Mouse (Mus musculus) layer of hippocampus, adult 9-10 months (tissue): Measurements from ENCODE around the gene Slc45a3.

ENCODE experiments used
- DNase-seq: peaks from one replicate; pipeline ENCODE4 v3.0.0; 2022; ENCODE audit warnings: low spot score

Slc45a3 gene

DNA sequence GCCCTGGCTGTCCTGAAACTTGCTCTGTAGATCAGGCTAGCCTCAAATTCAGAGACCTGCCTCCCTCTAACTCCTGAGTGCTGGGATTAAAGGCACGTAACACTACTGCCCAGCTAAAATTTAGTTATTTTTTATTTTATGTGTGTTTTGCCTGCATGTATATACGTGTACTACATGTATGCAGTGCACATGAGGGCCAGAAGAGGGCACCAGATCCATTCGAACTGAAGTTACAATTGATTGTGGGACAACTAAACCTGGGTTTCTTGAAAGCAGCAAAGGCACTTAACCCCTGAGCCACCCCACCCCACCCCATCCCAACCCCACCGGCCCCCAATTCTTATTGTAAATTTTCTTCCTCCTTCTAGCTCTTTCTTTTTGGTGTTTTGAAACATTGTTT, 32.3 kb downstream of the Slc45a3 start:
- no peak for DNase-seq

DNA sequence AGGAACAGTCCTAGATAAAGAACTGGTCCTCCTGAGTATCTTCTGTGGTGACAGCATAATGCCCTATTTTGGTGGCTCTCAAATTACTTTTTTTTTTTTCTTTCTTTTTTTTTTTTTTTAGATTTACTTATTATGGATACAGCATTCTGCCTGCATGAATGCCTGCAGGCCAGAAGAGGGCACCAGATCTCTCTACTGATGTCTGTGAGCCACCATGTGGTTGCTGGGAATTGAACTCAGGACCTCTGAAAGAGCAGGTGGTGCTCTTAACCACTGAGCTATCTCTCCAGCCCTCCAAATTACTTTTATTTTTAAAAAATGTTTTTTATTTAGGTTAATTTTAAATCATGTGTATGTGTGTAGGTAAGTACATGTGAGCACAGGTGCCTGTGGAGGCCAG, 37.7 kb downstream of the Slc45a3 start:
- no peak for DNase-seq

DNA sequence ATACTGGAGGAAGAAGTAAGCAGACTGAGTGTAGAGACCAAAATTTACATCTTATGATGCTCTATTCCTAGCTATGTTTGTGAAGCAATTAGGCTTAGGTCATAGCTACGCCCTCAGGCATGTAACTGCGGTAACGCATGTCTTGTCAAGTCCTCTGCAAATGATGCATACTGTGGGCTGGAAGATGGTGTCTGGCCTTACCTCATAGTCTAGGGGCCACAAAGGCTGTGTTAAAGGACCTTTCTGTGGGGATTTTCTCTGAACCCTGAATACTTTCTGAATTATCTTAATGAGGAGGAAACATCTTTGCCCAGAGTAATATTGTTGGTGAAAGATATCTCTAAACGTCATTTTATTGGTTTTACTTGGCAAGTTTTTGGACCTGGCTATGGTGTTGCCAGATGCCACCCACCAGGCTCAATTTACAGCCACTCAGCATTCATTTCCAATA, 39.1 kb downstream of the Slc45a3 start:
- no peak for DNase-seq

DNA sequence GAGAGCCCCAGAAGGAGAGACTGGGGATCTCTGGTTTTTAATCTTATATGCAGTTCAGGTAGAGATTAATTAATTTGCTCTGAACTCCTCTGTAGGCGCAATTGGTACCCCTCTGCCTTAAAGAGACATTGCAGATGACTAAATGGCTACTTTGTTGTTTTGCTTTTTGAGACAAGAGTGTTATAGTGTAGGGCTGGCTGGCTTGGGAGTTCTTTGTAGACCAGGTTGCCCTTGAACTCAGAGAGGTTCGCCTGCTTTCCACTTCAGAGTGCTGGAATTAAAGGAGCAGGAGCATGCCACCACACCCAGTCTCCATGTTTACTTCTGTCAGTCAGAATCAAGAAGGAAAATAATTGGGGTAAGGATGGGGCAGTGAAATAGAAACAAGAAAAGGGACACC, 40.3 kb downstream of the Slc45a3 start:
- DNase-seq: no peak

DNA sequence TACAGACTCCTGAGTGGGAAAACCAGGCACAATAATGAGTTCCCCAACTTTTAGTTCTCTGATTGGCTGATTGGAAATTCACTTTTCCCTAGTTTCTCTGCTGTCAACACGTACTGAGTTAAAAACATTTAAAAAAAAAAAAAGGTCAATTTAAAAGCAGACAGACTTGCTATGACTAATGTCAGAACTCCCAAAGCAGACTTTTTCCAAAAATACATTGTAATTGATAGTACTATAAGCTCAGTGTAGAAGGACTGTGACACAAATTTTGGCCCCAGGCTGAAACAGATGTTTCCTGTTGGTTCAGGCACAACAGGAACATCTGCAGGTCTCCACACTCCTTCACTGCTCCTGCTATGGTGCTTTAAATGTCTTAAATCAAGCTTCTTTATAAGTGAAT, 41.0 kb downstream of the Slc45a3 start:
- DNase-seq: no peak

DNA sequence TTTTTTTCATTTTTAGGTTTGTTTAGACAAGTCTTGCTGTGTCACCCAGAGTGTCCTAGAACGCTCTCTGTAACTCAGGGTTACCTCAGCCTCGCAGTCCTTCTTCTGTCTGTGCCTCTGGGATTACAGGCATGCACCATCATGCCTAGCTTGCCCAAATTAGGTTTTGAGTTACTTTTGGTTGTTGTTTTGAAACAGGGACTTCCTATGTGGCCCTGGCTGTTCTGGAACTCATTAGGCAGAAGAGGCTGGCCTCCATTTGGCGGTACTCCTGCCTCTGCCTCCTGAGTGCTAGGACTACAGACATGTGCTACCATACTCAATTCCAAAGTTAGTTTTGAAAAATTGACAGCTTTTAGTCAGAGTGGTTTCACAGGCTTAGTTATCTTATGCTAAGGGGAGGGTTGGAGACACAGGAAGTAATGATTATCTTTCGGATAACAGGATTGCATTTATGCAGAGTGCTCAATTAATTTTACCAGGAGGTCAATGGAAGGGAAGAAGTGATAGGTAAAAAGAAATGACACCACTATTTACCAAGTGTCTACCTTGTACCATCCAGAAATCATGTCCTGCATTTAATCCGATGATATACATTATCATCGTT, 41.9 kb downstream of the Slc45a3 start:
- no peak for DNase-seq

DNA sequence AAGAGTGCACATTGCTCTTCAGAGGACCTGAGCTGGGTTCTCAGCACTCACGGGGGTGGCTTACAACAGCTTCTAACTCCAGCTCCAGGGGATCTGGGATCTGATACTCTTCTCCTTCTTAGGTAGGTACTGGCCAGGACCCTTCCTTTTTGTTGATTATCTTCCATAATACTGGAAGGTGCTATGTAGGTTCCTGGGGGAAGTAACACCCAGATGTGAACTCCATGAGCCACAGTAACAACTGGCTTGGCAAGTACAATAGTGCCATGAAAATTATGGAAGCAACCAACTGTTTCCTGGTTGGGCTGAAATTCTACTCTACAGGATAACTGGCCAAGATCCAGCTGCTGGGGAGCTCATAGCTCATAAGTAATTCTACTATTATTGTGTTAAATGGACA, 42.7 kb downstream of the Slc45a3 start:
- DNase-seq: no peak

DNA sequence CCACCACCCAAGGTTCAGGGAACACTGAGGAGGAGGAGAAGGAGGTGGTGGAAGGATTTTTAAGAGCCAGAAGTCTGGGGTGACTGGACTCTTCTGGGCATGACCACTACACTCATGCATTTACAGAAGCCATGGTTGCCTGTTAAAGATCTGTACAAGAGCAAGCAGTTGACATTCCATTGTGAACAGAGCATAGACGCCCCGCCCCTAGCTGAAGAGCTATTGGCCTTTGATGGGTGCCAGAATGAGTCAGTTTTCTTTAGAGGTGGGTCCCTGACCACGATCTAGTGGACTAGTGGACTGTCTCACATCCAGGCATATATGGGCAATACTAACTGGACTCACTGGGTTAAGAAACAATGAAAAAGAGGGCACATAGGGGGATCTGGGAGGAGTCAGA, 43.3 kb downstream of the Slc45a3 start:
- DNase-seq: no peak

DNA sequence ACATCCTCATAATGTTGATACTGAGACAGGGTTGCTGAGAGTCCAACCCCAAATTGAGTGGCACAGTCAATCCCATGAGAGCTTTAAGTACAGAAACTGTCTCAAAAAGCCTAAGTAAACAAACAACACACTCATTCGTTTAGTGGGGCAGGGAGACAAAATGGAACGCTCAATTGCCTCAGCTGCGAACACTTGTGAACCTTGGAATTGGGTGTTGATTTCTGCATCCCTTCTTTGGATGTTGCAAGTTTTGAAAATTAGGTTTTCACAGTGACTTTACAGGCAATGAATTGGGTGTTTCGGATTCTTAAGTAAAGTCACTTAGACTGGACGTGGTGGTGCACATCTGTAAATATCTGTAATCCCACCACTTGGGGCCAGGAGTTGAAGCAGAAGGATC, 44.0 kb downstream of the Slc45a3 start:
- DNase-seq: no peak

DNA sequence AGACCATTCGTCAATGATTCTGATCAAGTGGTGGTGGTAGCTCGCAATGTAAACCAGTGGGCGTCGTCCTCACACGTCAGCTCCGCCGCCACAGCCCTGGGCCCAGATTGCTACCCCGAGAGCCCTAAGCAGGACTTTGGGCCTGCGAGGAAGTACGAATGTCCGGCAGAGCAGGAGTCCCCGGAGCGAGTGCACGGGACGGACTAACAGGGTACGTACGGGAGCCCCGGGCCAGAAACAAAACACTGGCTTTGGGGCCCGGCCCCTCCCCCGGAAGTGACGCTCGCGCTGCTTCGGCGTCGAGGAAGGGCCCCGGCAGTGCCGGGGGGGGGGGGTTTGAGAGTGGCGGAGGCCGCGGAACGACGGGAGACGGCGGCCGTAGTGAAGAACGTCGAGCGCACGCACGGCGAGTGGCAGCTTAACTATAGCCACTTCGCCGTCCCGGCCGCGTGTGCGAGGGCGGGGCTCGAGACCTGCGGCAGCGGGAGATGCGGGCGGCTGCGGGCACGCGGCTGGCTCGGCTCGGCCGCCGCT, 44.6 kb downstream of the Slc45a3 start, which contains the start of gene Elk4:
TSS of gene Elk4 (plus strand) at position 326 of the 534 bp plus-strand sequence.
- peak; percentile 64 for DNase-seq

DNA sequence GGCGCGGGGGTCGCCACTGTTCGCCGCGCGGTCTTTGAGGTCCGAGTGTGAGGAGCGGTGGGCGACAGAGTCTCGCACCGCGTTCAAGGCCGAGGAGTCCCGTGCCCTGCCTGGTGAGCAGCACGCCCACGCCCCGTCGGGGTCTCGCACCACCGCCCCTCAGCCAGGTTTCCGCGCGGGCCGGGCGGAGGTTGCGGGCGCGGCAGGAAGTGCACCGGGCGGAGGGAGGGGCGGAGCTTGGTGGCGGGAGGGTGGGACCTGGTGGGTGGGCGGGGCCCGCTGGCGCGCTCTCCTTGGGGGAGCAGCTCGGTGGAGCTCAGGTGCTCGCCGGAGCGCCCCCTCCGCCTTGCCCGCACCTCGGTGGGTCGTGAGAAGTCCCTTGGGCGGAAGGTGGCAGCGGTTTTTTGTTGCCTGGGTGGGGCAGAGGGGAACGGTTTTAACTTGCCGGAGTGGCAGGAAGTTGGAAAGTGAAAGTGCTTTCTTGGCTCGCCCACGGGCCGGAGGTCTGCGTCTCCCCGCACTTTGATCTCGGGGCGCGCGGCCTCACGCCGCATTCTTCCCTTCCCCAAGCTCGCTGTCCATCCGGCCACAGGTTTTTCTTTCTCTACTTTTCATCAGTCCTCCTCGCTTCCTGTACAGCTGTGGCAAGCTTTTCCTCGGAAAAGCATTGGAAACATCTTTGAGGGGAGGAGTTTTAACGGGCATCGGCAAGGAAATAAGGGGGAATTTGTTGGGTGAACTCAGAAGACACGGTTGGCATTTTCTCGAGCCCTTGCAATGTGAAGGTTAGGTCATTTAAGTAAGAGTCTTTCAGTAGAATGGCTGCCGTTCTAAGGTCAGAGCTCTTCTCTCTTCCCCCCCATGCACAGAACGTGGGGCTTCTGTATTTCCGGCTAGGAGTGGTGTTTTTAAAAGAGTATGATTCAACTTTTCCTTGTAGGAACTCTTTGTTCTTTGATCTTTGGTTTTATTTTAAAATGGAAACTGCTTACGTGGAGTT, 45.4 kb downstream of the Slc45a3 start:
- DNase-seq: peak; percentile 42

DNA sequence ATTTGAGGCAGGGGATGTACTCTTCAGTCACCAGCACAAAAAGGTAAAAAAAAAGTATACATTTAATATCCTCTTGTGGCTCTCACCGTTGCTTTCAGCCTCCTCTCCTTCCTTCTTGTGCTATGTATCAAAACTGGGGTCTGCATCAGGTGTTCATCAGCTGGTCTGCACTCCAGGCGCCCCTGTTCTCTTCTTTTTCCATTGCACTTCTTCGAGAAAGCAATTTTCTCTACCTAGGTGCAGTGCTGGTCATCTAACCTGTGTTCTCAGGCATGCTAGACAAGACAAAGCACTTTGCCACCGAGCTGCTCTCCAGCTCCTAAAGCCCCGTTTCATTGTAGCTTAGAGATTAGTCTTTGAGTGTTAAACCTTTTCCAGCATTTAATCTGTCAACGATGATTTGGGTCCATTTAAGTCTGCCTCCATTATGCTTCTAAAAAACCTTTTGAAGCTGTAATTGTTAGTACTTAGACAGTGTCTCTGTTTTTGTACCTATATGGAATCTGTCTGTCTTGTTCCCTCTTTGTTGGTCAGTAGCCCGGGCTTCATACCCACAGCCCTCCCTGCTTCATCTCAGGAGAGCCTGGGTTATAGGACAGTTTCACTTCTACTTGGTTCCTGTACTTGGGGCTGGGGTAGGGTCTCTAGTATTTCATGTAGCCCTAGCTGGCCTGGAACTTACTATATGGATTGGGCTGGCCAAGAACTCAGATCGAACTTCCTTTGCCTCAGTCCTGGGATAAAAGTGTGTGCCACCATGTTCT, 46.3 kb downstream of the Slc45a3 start:
- no peak for DNase-seq

DNA sequence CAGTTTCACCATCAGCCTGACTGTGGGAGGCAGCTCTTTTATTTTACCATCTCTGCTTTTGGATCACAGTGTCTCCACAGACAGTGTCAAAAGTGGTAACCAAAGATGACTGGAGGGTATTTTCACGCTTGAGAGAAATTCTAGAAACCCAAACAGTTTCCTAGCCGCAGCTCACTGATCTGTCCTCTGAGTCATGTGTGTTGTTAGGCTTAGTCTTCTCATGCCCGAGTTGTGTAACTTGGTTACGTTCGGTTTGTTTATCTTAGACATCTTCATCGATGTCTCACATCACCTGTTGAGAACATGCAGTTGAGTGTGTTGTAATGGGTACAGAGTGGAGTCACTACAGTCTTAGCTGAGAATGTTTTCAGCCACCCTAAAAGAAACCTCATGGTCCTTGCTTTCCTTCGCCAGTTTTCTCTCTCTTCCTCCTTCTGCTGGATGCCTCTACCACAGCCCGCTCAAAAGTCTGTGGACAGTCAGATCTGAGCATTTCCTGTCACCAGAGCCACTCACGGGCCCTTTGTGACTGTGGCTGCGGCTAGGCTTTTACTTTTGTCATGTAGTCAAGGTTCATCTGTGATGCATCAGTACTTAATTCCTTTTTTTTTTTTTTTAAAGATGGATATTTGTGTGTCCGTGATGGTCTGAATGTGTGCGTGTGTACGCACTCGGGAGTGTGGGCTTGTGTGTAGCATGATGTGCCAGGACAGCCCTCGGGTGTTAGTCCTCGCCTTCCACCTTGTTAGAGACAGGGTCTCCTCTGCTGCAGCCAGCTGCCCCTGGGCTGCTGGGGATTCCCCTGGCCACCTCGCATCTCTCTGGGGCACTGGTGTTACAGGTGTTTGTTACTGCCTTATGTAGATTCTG, 48.1 kb downstream of the Slc45a3 start:
- DNase-seq: no peak

DNA sequence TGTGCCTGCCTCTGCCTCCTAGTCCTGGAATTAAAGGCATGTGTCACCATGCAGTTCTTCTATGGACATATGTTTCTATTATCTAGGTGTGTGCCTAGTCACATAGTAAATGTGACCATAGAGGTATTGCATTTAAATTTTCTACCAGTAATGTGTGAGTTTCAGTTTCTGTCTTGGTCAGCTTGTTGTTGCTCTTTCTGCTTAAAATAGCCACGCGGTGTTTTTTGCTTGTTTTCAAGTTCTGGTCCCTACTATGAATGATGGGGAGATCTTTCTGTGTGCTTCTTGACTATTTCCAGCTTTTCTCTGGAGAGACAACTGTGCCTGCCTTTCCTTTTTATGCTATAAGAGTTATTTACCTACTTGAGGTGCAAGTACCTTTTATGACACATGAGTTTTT, 49.0 kb downstream of the Slc45a3 start:
- DNase-seq: no peak

DNA sequence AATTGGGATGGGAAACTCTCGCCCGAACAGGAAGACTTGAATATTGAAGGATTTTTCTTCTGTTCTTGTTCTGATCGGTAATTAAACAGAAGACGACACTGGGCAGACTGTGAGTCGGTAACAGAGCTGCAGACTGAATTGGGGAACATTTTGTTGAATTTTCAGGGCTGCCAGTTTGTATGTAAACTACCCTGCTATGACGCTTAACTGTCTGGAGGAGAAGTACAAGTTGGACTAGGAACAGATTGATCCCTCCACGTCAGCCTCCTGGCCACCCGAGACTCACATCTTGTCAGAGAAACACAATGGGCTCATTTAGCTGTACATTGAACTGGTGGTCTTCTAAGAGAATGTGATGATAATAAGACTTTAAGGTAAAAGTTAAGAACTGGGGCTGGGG, 50.1 kb downstream of the Slc45a3 start:
- DNase-seq: no peak

DNA sequence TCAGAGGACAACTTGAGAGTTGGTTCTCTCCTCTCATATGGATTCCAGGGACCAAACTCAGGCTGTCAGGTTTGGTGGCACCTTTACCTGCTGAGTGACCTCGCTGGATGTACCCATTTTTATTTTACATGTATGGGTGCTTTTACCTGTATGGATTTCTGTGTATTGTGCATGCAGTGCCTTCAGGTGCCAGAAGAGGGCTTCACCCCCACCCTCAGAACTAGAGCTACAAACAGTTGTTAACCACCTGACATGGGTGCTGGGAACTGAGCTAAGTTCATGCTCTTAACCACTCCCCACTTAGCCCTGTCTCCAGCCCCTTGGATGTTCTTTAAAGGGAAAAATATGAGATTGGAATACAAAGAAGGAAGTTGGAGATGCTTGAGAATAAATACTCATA, 52.0 kb downstream of the Slc45a3 start:
- no peak for DNase-seq

DNA sequence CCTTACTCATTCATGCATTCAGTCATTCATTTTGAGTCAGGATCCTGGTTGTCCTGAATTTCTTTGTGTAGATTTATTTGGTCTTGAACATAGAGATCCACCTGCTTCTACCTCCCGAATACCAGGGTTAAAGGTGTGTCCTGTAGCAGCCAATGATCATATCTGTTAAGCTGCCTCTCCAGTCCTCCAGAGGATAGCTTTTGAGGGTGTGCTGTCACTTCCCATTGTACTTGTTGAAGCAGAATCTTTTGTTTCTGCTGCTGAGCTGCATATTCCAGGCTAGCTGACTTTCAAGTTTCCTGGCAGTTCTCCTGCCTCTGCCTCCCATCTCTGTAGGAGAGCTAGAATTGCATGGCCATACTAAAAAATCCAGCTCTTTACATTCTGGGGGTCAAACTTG, 53.9 kb downstream of the Slc45a3 start:
- DNase-seq: no peak

DNA sequence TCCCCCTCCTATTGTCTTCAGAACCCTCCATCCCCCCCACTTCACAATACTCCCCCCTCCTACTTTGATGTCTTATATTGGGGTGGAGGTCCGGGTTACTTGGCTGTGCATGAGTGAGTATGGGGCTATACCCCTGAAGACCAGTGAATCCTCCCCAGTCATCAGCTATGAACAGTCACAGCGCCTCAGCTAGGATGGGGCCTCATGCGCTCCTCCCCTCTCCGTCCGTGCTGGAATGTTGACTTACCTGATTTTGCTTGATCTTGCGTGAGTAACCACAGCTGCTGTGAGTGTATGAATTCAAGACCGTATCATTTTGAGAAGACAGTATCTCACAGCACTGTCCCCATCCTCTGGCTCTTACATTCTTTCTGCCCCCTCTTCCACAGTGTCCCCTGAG, 57.1 kb downstream of the Slc45a3 start:
- DNase-seq: no peak

DNA sequence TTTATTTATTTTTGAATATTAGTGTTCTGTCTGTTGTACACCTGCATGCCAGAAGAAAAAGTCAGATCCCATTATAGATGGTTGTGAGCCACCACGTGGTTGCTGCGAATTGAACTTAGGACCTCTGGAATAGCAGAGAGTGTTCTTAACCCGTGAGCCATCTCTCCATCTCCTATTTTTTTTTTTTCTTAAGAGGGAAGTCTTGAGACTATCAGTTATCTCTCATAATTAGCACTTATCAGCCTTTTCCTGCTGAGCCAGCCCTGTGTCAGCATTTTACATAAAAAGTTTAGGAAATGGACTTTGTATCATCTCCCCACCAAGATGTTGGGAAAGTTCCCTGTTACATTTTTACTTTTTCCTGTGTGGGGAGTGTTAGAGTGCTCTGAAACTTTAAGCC, 59.3 kb downstream of the Slc45a3 start:
- DNase-seq: no peak

DNA sequence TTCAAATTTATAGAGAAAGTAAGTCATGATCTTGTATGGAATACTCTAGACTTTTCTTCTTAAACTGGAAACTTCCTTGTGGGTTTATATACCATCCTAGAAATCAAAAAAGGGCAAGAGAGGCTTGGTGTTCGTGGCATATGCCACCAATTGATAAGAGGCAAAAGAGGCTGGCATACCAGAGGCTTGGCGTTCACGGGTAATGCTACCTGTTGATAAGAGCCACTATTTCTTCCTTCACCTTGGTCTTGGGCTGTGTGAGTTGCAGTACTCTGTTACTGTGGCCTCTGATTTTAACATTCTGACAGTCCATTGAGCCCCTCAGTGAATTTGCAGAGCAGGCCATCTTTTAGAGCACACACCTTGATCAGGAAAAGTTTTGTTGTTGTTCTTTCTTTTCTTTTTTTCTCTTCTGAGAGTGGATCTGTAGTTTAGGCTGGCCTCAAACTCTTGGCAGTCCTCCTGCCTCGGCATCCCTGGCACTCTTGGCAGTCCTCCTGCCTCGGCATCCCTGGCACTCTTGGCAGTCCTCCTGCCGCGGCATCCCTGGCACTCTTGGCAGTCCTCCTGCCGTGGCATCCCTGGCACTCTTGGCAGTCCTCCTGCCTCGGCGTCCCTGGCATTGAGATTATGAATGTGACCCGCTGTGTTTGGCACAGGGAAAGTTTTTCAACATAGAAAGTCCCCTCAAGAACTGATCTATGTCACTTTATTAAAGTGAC, 64.3 kb downstream of the Slc45a3 start:
- no peak for DNase-seq

DNA sequence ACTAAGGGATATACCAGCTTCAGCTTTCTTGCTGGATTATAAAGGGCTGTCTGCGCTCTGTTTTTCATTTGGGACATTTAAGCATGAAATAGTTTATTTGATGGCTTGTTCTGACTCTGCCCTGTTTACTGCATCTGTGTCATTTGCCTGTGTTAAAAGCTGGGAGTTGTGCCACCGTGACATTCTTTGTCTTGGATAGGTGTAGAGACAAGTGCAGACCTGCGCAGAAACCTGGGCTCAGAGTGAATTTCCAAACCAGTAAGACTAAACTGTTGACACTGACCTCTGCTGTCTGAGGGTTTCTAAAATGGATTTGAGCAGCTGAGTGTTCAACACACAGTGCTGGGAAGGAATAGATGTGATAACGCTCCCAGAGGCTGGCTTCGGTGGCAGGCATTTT, 65.2 kb downstream of the Slc45a3 start:
- DNase-seq: no peak
